Mouse (Mus musculus) cerebral cortex, adult 2 months (tissue): ENCODE measurements around the gene Rpgrip1l.

Source experiments
- WGBS: fragments of 180-500 bp; shearing (Covaris S2); methylation state at CpG from one replicate; pipeline ENCODE4 v1.1.7; 2018; 5-methylcytosine and 5-hydroxymethylcytosine counted together

The Rpgrip1l gene

GRCm38 (mm10) chr8:91205897-91206296 is 107.2 kb downstream of the Rpgrip1l start:
- WGBS = 86% methylated on average over 6 of the region's 6 CpGs

DNA sequence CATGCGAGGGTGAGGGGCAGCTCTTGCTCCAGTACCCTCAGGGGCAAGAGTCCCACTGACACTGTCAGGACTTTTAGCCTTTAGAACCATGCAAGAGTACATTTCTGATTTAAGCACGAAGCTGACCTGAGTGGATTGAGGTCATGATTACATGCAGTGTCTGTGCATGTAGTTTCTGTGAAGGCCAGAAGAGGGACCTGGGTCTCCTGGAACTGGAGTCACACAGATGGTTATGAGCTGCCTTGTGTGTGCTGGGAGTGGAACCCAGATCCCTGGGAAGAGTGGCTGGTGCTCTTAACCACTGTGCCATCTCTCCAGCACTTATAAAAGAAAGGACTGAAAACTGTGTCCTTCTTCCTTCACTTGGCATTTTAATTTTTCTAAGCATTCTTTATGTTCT is 111.9 kb downstream of the Rpgrip1l start:
- WGBS = 82% methylated on average over 2 of the region's 2 CpGs

DNA sequence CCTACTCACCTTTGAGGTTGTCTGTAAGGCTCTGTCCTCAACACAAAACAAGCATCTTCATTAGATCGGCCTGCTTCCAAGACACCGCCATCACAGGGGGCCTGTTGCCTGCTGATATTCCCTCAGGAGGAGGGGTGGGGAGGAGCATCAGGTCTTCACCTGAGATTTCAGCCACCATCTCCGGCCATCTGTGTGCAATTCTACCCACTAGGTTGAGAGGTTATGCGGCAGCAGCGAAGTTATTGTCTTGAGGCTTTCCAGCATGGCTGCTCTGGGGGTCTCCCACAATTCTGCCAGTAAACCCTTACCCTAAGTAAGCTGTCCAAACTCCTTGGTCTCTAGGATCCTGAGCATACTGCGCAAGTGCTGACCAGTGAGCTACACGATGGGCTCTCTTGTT is 113.2 kb downstream of the Rpgrip1l start, which contains the start of gene Aktip:
Gene Aktip, minus strand, starts transcription at position 101 of the 400 bp plus-strand sequence.
- 96% methylated on average over 7 of the region's 7 CpGs for WGBS

GRCm38 (mm10) chr8:91198036-91198435 is 115.0 kb downstream of the Rpgrip1l start:
- 68% methylated on average over 3 of the region's 3 CpGs for WGBS

GRCm38 (mm10) chr8:91197233-91197632 is 115.8 kb downstream of the Rpgrip1l start:
- WGBS = 80% methylated on average over 5 of the region's 5 CpGs

- 85% methylated on average over 12 of the region's 12 CpGs for WGBS
These were observed 116.4 kb downstream of the Rpgrip1l start for GRCm38 (mm10) chr8:91196661-91197060.

- 63% methylated on average over 2 of the region's 2 CpGs for WGBS
These were observed 119.0 kb downstream of the Rpgrip1l start for GRCm38 (mm10) chr8:91194081-91194480.

GRCm38 (mm10) chr8:91192941-91193340 is 120.1 kb downstream of the Rpgrip1l start:
- WGBS = 92% methylated on average over 5 of the region's 5 CpGs

- 4% methylated on average over 17 of the region's 17 CpGs for WGBS
These were observed 122.2 kb downstream of the Rpgrip1l start for GRCm38 (mm10) chr8:91190816-91191340.

- WGBS = 72% methylated on average over 11 of the region's 11 CpGs
These were observed 124.9 kb downstream of the Rpgrip1l start for GRCm38 (mm10) chr8:91188152-91188551.

- 71% methylated on average over 12 of the region's 12 CpGs for WGBS
These were observed 126.7 kb downstream of the Rpgrip1l start for GRCm38 (mm10) chr8:91186372-91186771.

GRCm38 (mm10) chr8:91177708-91178107 is 135.4 kb downstream of the Rpgrip1l start:
- 47% methylated on average over 1 of the region's 1 CpGs for WGBS

GRCm38 (mm10) chr8:91176176-91176575 is 136.9 kb downstream of the Rpgrip1l start:
- WGBS = 71% methylated on average over 14 of the region's 14 CpGs

- 65% methylated on average over 13 of the region's 13 CpGs for WGBS
These were observed 141.5 kb downstream of the Rpgrip1l start for GRCm38 (mm10) chr8:91171605-91172004.

- 33% methylated on average over 14 of the region's 14 CpGs for WGBS
These were observed 142.1 kb downstream of the Rpgrip1l start for GRCm38 (mm10) chr8:91170914-91171313.

DNA sequence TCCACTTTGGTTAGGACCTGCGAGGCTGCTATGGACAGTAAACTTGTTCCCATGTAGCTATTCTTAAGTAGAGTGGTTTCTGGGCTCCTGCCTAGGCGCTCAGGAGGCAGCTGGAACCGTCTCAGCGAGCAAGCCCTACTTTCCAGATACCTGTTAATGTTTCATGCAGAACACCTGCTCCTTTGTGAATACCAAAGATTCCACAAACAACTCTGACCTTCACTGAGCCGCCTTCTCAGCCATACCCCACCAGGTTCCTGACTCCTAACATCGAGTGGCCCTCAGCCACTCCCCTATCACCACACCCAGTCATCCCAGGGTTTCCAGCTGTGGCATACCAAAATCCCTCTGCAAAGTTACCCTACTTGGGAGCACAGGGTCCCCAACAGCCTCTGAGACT is 142.9 kb downstream of the Rpgrip1l start:
- WGBS = 88% methylated on average over 6 of the region's 6 CpGs
